Mouse (Mus musculus) heart, embryonic 15.5 days (tissue): ENCODE results near the gene Lmna. TPM values are rescaled to one million over a fixed set of nuclear protein-coding genes. Genes with fewer than 3 reads are reported as not detected.

Experiments used
- ATAC-seq: fragments of 200-750 bp; cut with Nextera tagmentation; replicated peaks from 2 replicates; pipeline ENCODE4 v1.8.0; 2017; ENCODE audit warnings: low read depth, moderate TSS enrichment; ENCODE audit not compliant: insufficient number of reproducible peaks, insufficient read depth, low FRiP score
- H3K27ac ChIP-seq: fragments of 300-500 bp; sonication (generic); 2 replicates; pipeline ENCODE4 v1.5.1; 2015; ENCODE audit warnings: mild to moderate bottlenecking, inconsistent platforms
- H3K27me3 ChIP-seq: fragments of 300-500 bp; sonication (generic); 2 replicates; pipeline ENCODE4 v1.6.1; 2015; ENCODE audit warnings: inconsistent platforms
- H3K36me3 ChIP-seq: fragments of 300-500 bp; sonication (generic); 2 replicates; pipeline ENCODE4 v1.6.1; 2015; ENCODE audit warnings: mild to moderate bottlenecking, inconsistent platforms
- H3K4me1 ChIP-seq: fragments of 300-500 bp; sonication (generic); replicated peaks from 2 replicates; pipeline ENCODE4 v1.6.1; 2015; ENCODE audit warnings: inconsistent platforms
- H3K4me2 ChIP-seq: fragments of 300-500 bp; sonication (generic); 2 replicates; pipeline ENCODE4 v1.6.1; 2015; ENCODE audit warnings: inconsistent platforms, mild to moderate bottlenecking, moderate library complexity
- H3K4me3 ChIP-seq: fragments of 300-500 bp; sonication (generic); 2 replicates; pipeline ENCODE4 v1.5.1; 2015; ENCODE audit warnings: mild to moderate bottlenecking, inconsistent platforms
- H3K9ac ChIP-seq: fragments of 300-500 bp; sonication (generic); 2 replicates; pipeline ENCODE4 v1.6.1; 2015; ENCODE audit warnings: mild to moderate bottlenecking, inconsistent platforms
- H3K9me3 ChIP-seq: fragments of 300-500 bp; sonication (generic); replicated peaks from 2 replicates; pipeline ENCODE4 v1.6.1; 2016; ENCODE audit warnings: inconsistent platforms
- WGBS: fragments of 180-500 bp; shearing (Covaris S2); methylation state at CpG from one replicate; pipeline ENCODE4 v1.1.7; 2015; ENCODE audit warnings: mixed read lengths; 5-methylcytosine and 5-hydroxymethylcytosine counted together
- polyA plus RNA-seq: library from polyadenylated mRNA; unstranded; fragments of >200 nt; fragmentation: Nextera tagmentation; extraction: Ambion mirVana; gene quantifications from 2 replicates; pipeline ENCODE4 v1.2.1, GENCODE M21; 2015

Gene Lmna
- polyA plus RNA-seq, 1 experiment from 2014 or later, result 110 TPM

DNA sequence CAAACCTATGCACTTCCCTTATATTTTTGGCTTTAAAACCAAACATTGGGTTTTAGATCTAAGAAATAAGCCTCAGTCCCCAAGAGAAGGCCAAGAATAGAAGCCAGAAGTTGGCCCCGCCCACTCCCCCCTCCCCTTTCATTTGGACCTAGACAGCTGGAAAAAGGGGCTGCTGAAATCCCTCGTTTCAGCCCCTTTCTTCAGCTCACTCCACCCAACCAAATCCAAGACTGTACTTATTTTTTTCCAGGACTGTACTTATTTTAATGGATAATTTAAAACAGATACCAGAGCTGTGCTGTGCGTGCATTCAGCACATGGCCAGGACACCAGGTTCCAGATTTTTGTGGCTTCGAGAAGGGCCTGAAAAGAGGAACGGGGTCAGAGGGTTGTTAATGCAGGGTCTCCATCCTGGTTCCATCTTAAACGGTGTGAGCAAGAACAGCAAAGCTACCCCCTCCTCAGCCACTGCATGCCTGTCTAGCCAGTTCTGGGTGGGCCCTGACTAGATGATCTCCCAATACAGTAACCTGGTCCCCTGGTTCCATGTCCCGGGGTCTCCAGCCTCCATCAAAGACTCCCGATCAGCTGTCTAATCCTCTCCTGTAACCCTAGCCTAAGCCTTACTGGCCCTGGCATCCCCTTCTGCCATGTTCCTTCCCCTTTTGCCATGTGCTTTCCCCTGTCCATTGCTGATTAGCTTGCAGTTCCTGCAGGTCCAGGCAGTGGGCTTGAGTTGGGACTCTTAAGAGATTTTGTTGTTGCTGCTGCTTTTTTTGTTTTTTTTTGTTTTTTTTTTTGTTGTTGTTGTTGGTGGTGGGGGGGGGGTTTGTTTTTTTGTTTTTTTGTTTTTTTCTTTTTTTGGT lies 5.6 kb downstream of the Lmna start:
- Histone ChIP-seq H3K27ac (peak overlapping the region; percentile 88), H3K36me3 (no peaks in the 10 kb centered on the region), H3K4me3 (no peak overlapping the region), H3K4me1 (peaks cover 43% of the 10 kb centered on the region), H3K27me3 (no peaks in the 10 kb centered on the region), H3K9ac (no peak overlapping the region), H3K9me3 (no peaks in the 10 kb centered on the region), H3K4me2 (peak overlapping the region; percentile 86; the same call in 1 of the 2 replicates)
- 39% methylated on average over 8 of the region's 8 CpGs for WGBS
- no peak for ATAC-seq

GRCm38 (mm10) chr3:88503505-88503863 lies 6.3 kb downstream of the Lmna start:
- no peaks in the 10 kb centered on the region for H3K9me3 ChIP-seq
- H3K27ac ChIP-seq, result peak overlapping the region; percentile 88
- WGBS, result 17% methylated on average over 4 of the region's 4 CpGs
- peak overlapping the region; percentile 86 for H3K4me2 ChIP-seq
- H3K4me3 ChIP-seq, result peak overlapping the region; percentile 70
- no peaks in the 10 kb centered on the region for H3K36me3 ChIP-seq
- peak overlapping the region; percentile 87; the same call in 1 of the 2 replicates for H3K9ac ChIP-seq
- peak; percentile 41 for ATAC-seq
- H3K27me3 ChIP-seq, result no peaks in the 10 kb centered on the region
- peaks cover 42% of the 10 kb centered on the region for H3K4me1 ChIP-seq

DNA sequence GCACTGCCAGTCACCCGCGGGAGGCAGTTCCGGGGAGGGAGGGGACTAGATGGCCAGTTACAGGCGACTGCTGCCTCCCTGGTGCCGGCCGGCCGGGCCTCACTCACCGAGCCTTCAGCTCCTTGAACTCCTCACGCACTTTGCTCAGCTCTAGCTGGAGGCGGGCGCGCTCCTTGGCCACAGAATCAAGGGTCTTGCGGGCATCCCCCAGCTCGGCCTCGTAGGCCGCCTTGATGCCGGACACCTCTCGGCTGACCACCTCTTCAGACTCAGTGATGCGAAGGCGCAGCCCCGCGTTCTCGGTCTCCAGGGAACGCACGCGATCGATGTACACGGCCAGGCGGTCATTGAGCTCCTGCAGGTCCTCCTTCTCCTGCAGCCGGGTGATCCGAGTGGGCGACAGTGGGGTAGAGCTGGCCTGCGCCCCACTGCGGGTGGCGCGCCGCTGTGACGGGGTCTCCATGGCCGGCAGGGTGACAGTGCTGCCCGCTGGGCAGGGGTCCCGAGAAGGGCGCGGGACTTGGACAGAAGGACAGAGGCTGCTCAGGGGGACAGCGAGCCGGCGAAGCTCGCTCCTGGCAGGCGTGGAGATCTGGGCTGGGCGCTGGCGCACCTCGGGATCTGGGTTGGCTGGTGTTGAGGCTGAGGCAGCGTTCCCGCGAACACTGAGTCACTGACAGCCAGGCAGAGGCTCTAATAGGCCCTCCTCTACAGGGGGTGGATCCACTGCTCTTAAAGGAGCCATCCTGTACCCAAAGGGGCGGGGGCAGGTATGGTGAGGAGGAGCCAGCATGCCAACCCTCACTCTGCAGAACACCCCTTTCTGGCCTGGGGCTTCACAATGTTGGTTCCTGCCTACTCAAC lies 6.9 kb downstream of the Lmna start:
- H3K36me3 ChIP-seq, result no peaks in the 10 kb centered on the region
- peak overlapping the region; percentile 70 for H3K4me3 ChIP-seq
- no peaks in the 10 kb centered on the region for H3K27me3 ChIP-seq
- H3K9ac ChIP-seq, result peak overlapping the region; percentile 87
- no peaks in the 10 kb centered on the region for H3K9me3 ChIP-seq
- ATAC-seq, result peak; percentile 93
- H3K4me2 ChIP-seq, result peak overlapping the region; percentile 86
- WGBS, result under 1% methylated on average over 55 of the region's 55 CpGs
- H3K4me1 ChIP-seq, result peaks cover 42% of the 10 kb centered on the region
- peak overlapping the region; percentile 88 for H3K27ac ChIP-seq

- WGBS, result 12% methylated on average over 11 of the region's 11 CpGs
- no peak for ATAC-seq
- Histone ChIP-seq H3K4me2 (peak overlapping the region; percentile 86), H3K27me3 (no peaks in the 10 kb centered on the region), H3K36me3 (no peaks in the 10 kb centered on the region), H3K27ac (peak overlapping the region; percentile 88), H3K9me3 (no peaks in the 10 kb centered on the region), H3K4me3 (peak overlapping the region; percentile 70), H3K4me1 (peaks cover 48% of the 10 kb centered on the region), H3K9ac (peak overlapping the region; percentile 87)
These were observed 7.7 kb downstream of the Lmna start for GRCm38 (mm10) chr3:88502031-88502571.

DNA sequence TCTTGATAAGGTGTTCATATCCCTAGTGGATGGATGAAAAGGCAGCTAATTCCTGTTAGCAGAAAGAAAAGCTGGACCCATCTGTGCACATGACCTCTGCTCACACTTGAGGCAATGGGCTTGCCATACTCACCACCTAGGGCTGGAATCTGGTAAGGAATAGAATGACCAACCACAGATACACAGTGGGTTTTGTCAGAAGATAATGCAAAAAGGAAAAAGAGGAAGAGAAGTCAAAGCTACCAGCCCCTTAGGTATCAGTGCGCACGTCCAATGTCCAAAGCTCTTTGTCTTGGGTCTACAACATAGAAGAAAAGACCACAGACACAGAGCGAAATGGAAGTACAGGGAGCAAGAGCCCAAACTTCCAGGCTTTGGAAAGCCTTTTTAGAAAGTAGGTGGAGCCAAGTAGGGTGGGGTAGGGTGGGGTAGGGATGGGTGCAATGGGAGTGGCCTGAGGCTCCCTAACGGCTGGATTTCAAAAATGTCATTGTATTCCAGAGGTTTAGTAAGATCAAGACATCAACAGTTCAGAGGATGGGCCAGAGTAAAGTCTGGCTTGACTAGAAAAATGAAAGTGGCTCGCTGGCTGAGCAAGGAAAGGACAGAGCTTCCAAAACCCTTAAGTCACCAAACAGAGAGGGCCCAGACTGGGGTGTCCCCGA lies 8.3 kb downstream of the Lmna start:
- peak overlapping the region; percentile 70 for H3K4me3 ChIP-seq
- peak overlapping the region; percentile 88 for H3K27ac ChIP-seq
- H3K36me3 ChIP-seq, result no peaks in the 10 kb centered on the region
- H3K4me2 ChIP-seq, result peak overlapping the region; percentile 86
- H3K4me1 ChIP-seq, result peaks cover 52% of the 10 kb centered on the region
- no peaks in the 10 kb centered on the region for H3K9me3 ChIP-seq
- ATAC-seq, result no peak
- H3K27me3 ChIP-seq, result no peaks in the 10 kb centered on the region
- H3K9ac ChIP-seq, result peak overlapping the region; percentile 87
- whole genome bisulfite sequencing, result 50% methylated on average over 6 of the region's 6 CpGs

- no peak for ATAC-seq
- Histone ChIP-seq H3K4me1 (peaks cover 59% of the 10 kb centered on the region), H3K4me3 (peak overlapping the region; percentile 70), H3K9ac (0 out of 2 replicates have a peak overlapping the region, but pooled peaks have one; percentile 9), H3K4me2 (peak overlapping the region; percentile 86), H3K27ac (peak overlapping the region; percentile 88; the same call in 1 of the 2 replicates), H3K9me3 (no peaks in the 10 kb centered on the region), H3K36me3 (no peaks in the 10 kb centered on the region), H3K27me3 (no peaks in the 10 kb centered on the region)
- 58% methylated on average over 4 of the region's 4 CpGs for WGBS
These were observed 8.9 kb downstream of the Lmna start for GRCm38 (mm10) chr3:88500655-88501365.

- WGBS, result 81% methylated on average over 7 of the region's 7 CpGs
- H3K9ac ChIP-seq, result no peak overlapping the region
- H3K27ac ChIP-seq, result no peak overlapping the region
- no peaks in the 10 kb centered on the region for H3K9me3 ChIP-seq
- H3K4me3 ChIP-seq, result no peak overlapping the region
- no peak for ATAC-seq
- H3K27me3 ChIP-seq, result no peaks in the 10 kb centered on the region
- peak overlapping the region; percentile 86; the same call in 1 of the 2 replicates for H3K4me2 ChIP-seq
- H3K36me3 ChIP-seq, result no peaks in the 10 kb centered on the region
- H3K4me1 ChIP-seq, result peaks cover 66% of the 10 kb centered on the region
These were observed 9.7 kb downstream of the Lmna start for GRCm38 (mm10) chr3:88500087-88500486.

DNA sequence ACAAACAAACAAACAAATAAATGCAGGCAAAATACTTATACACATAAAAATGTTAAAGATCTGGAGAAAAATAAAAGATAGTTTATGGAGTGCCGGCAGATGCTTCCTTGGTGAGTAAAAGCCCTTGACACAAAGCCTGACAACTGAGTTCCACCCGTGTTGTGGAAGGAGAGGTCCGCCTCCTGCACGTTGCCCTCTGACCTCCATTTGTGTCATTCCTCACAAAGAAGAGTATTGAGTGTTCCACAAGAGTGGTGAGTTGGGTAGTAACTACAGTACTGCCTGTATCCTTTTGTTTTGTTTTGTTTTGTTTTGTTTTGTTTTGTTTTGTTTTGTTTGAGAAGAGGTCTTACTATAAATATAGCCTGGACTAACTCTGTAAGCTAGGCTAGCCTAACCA lies 10.2 kb downstream of the Lmna start:
- no peaks in the 10 kb centered on the region for H3K9me3 ChIP-seq
- H3K36me3 ChIP-seq, result no peaks in the 10 kb centered on the region
- no peak overlapping the region for H3K9ac ChIP-seq
- H3K4me2 ChIP-seq, result no peak overlapping the region
- no peak for ATAC-seq
- no peak overlapping the region for H3K4me3 ChIP-seq
- H3K27ac ChIP-seq, result no peak overlapping the region
- WGBS, result 83% methylated on average over 4 of the region's 4 CpGs
- H3K27me3 ChIP-seq, result no peaks in the 10 kb centered on the region
- peaks cover 71% of the 10 kb centered on the region for H3K4me1 ChIP-seq

- 67% methylated on average over 10 of the region's 10 CpGs for WGBS
- H3K27ac ChIP-seq, result peak overlapping the region; percentile 96
- peaks cover 68% of the 10 kb centered on the region for H3K4me1 ChIP-seq
- no peak overlapping the region for H3K4me3 ChIP-seq
- H3K9me3 ChIP-seq, result no peaks in the 10 kb centered on the region
- no peaks in the 10 kb centered on the region for H3K36me3 ChIP-seq
- H3K4me2 ChIP-seq, result no peak overlapping the region
- no peak overlapping the region for H3K9ac ChIP-seq
- ATAC-seq, result no peak
- no peaks in the 10 kb centered on the region for H3K27me3 ChIP-seq
These were observed 13.9 kb downstream of the Lmna start for GRCm38 (mm10) chr3:88495741-88496415.
